Mouse (Mus musculus) CH12.LX (cell line): Measurements from ENCODE around the gene Brf1. TPM values are rescaled to one million over a fixed set of nuclear protein-coding genes. Genes with fewer than 3 reads are reported as not detected.
A peak's percentile ranks its signal among the peaks of the same experiment; 100 is the strongest.

Source experiments
- DNase-seq: peaks from one replicate; pipeline ENCODE4 v3.0.0-alpha.2; 2013; ENCODE audit errors: extremely low read depth
- H3K27ac ChIP-seq: 2 replicates; pipeline ENCODE4 v1.5.1; 2012; ENCODE audit warnings: low read depth, mild to moderate bottlenecking, control low read depth, moderate library complexity; ENCODE audit not compliant: insufficient read depth
- H3K27me3 ChIP-seq: replicated peaks from 2 replicates; pipeline ENCODE3; 2012; ENCODE audit warnings: inconsistent platforms
- H3K36me3 ChIP-seq, 2 experiments: replicated peaks in 1 of 2; 2 replicates each; pipeline versions ENCODE3 to v1.6.1; 2012; ENCODE audit warnings: inconsistent platforms in 1 of 2, low read length in 1 of 2, mild to moderate bottlenecking in 1 of 2, mixed read lengths in 1 of 2, moderate library complexity in 1 of 2; ENCODE audit not compliant: control insufficient read depth in 1 of 2, insufficient read depth in 1 of 2
- H3K4me1 ChIP-seq, 2 experiments: 2 replicates each; pipeline ENCODE4 v1.6.1; 2012; ENCODE audit warnings: inconsistent platforms in 1 of 2, moderate library complexity in 1 of 2; ENCODE audit not compliant: insufficient read depth in 2 of 2, control insufficient read depth in 1 of 2
- H3K4me2 ChIP-seq: 2 replicates; pipeline ENCODE4 v1.6.1; 2012; ENCODE audit warnings: low read depth, mild to moderate bottlenecking, control low read depth; ENCODE audit not compliant: poor library complexity, insufficient read depth, severe bottlenecking
- H3K4me3 ChIP-seq, 3 experiments: fragments of 150-350 bp in 1 of 3; sonication (generic) in 1 of 3; replicated peaks in 1 of 3; 2 replicates each; pipeline versions ENCODE3 to v1.5.1; 2011 to 2012; ENCODE audit warnings: low read depth in 2 of 3, low read length in 2 of 3, mild to moderate bottlenecking in 2 of 3, moderate library complexity in 2 of 3, control low read depth in 1 of 3, improper control_type of control experiment in 1 of 3, inconsistent platforms in 1 of 3, mixed read lengths in 1 of 3; ENCODE audit not compliant: poor library complexity in 1 of 3
- H3K79me2 ChIP-seq: replicated peaks from 2 replicates; pipeline ENCODE4 v1.6.1; 2012; ENCODE audit warnings: mild to moderate bottlenecking, moderate library complexity; ENCODE audit not compliant: control insufficient read depth, poor library complexity, insufficient read depth, severe bottlenecking; ENCODE audit errors: extremely low read depth
- H3K9ac ChIP-seq: 2 replicates; pipeline ENCODE4 v1.6.1; 2012; ENCODE audit warnings: low read depth, mild to moderate bottlenecking, control low read depth, moderate library complexity; ENCODE audit not compliant: insufficient read depth
- H3K9me3 ChIP-seq: replicated peaks from 2 replicates; pipeline ENCODE3; 2012; ENCODE audit warnings: low read length, inconsistent platforms, mixed read lengths
- CHD1 ChIP-seq: IDR thresholded peaks from 2 replicates; pipeline ENCODE4 v1.6.1; 2012; ENCODE audit warnings: low read depth, low read length, improper control_type of control experiment, inconsistent platforms
- ELF1 ChIP-seq: IDR thresholded peaks from 2 replicates; pipeline ENCODE4 v1.6.1; 2014; ENCODE audit warnings: low read depth, mild to moderate bottlenecking, inconsistent platforms, low read length, improper control_type of control experiment
- ETS1 ChIP-seq: conservative IDR thresholded peaks from 2 replicates; pipeline ENCODE4 v1.6.1; 2012; ENCODE audit warnings: low read depth, mild to moderate bottlenecking, inconsistent platforms, low read length, improper control_type of control experiment, moderate library complexity
- IRF4 ChIP-seq: IDR thresholded peaks from 2 replicates; pipeline ENCODE4 v1.6.1; 2014; ENCODE audit warnings: low read depth, mild to moderate bottlenecking, inconsistent platforms, low read length, improper control_type of control experiment
- JUN ChIP-seq: IDR thresholded peaks from 2 replicates; pipeline ENCODE4 v1.6.1; 2011; ENCODE audit warnings: low read depth, mild to moderate bottlenecking, low read length, improper control_type of control experiment, moderate library complexity; ENCODE audit not compliant: insufficient read depth
- JUND ChIP-seq: conservative IDR thresholded peaks from 2 replicates; pipeline ENCODE4 v1.6.1; 2011; ENCODE audit warnings: low read depth, low read length, improper control_type of control experiment
- MAX ChIP-seq: IDR thresholded peaks from 2 replicates; pipeline ENCODE4 v1.6.1; 2011; ENCODE audit warnings: low read length, improper control_type of control experiment
- MEF2A ChIP-seq: IDR thresholded peaks from 2 replicates; pipeline ENCODE4 v1.6.1; 2014; ENCODE audit warnings: low read depth, mild to moderate bottlenecking, inconsistent platforms, low read length, improper control_type of control experiment, borderline replicate concordance
- MXI1 ChIP-seq: IDR thresholded peaks from 2 replicates; pipeline ENCODE4 v1.6.1; 2011; ENCODE audit warnings: mild to moderate bottlenecking, low read depth, low read length, improper control_type of control experiment
- PAX5 ChIP-seq: IDR thresholded peaks from 2 replicates; pipeline ENCODE4 v1.6.1; 2012; ENCODE audit warnings: low read length, inconsistent platforms, mixed read lengths
- POLR2A ChIP-seq: IDR thresholded peaks from 2 replicates; pipeline ENCODE4 v1.6.1; 2011; ENCODE audit warnings: low read depth, mild to moderate bottlenecking, improper control_type of control experiment, low read length
- POLR2AphosphoS2 ChIP-seq: IDR thresholded peaks from 2 replicates; pipeline ENCODE4 v1.6.1; 2011; ENCODE audit warnings: low read depth, low read length, improper control_type of control experiment
- SIN3A ChIP-seq: IDR thresholded peaks from 2 replicates; pipeline ENCODE4 v1.6.1; 2012; ENCODE audit warnings: low read length, improper control_type of control experiment, inconsistent platforms
- SMC3 ChIP-seq: IDR thresholded peaks from 2 replicates; pipeline ENCODE4 v1.6.1; 2011; ENCODE audit warnings: low read depth, low read length, improper control_type of control experiment
- TCF12 ChIP-seq: IDR thresholded peaks from 2 replicates; pipeline ENCODE4 v1.6.1; 2014; ENCODE audit warnings: low read depth, mild to moderate bottlenecking, inconsistent platforms, low read length, improper control_type of control experiment
- UBTF ChIP-seq: IDR thresholded peaks from 2 replicates; pipeline ENCODE4 v1.6.1; 2012; ENCODE audit warnings: low read depth, mild to moderate bottlenecking, inconsistent platforms, low read length, improper control_type of control experiment, moderate library complexity
- USF2 ChIP-seq: conservative IDR thresholded peaks from 2 replicates; pipeline ENCODE4 v1.6.1; 2011; ENCODE audit warnings: low read depth, low read length, improper control_type of control experiment
- ZC3H11A ChIP-seq: IDR thresholded peaks from 2 replicates; pipeline ENCODE4 v1.6.1; 2012; ENCODE audit warnings: low read depth, mild to moderate bottlenecking, inconsistent platforms, low read length, improper control_type of control experiment
- dilution Hi-C: fragments of 300-500 bp; cut with MboI; formaldehyde crosslinking; loops from 2 replicates; pipeline ENCODE4 v1.14.3; 2020; ENCODE audit warnings: low sequenced_read_pairs; ENCODE audit not compliant: extremely low pct_unique_long_range_greater_than_20kb, extremely low pct_ligation_motif_present
- in situ Hi-C: fragments of 300-500 bp; cut with MboI; formaldehyde crosslinking; loops from 3 replicates; pipeline ENCODE4 v1.14.3; 2019; ENCODE audit warnings: low sequenced_read_pairs, low pct_ligation_motif_present, low pct_unique_long_range_greater_than_20kb, mixed read lengths
- polyA plus RNA-seq: library from polyadenylated mRNA; unstranded; fragments of >175 nt; gene quantifications from 2 replicates; pipeline ENCODE4 v1.2.1, GENCODE M21; 2012; ENCODE audit warnings: low read depth; ENCODE audit not compliant: insufficient read length
- total RNA-seq, 2 experiments: library from RNA; depleted of rRNA; stranded (reverse); fragments of 300-350 nt in 1 of 2; fragments of >200 nt in 1 of 2; gene quantifications; 2 replicates each; pipeline ENCODE4 v1.2.3; 2012 to 2014

Gene Brf1
- total and polyA plus RNA-seq, 3 experiments, result 15.9 to 31.2 (median 29.6) TPM

- TF ChIP-seq JUND, result no peak
- no peak for TF ChIP-seq JUN
- no peak for TF ChIP-seq SIN3A
- TF ChIP-seq MEF2A, result no peak
- no peak for TF ChIP-seq MAX
- no peak for TF ChIP-seq POLR2A
- no peak for TF ChIP-seq TCF12
- no peak for TF ChIP-seq ETS1
- TF ChIP-seq SMC3, result no peak
- no peak for TF ChIP-seq USF2
- no peak for TF ChIP-seq PAX5
- no peak for TF ChIP-seq IRF4
- no peak for TF ChIP-seq UBTF
- TF ChIP-seq ZC3H11A, result no peak
- no peak for TF ChIP-seq POLR2AphosphoS2
- TF ChIP-seq ELF1, result no peak
- TF ChIP-seq CHD1, result no peak
- Histone ChIP-seq H3K4me1 (peaks cover 29 to 63% of the 10 kb centered on the region in 2 experiments), H3K27ac (no peak overlapping the region), H3K4me2 (no peak overlapping the region), H3K9ac (no peak overlapping the region), H3K9me3 (peaks cover 4% of the 10 kb centered on the region), H3K36me3 (peaks cover 0 to 26% of the 10 kb centered on the region in 2 experiments), H3K27me3 (no peaks in the 10 kb centered on the region), H3K79me2 (no peaks in the 10 kb centered on the region), H3K4me3 (no peak overlapping the region)
- dilution Hi-C loops, result no loop called here
- DNase-seq, result no peak
- in situ Hi-C loops, result no loop called here
These were observed 27.0 kb upstream of the Brf1 start for GRCm38 (mm10) chr12:113027495-113027894.

DNA sequence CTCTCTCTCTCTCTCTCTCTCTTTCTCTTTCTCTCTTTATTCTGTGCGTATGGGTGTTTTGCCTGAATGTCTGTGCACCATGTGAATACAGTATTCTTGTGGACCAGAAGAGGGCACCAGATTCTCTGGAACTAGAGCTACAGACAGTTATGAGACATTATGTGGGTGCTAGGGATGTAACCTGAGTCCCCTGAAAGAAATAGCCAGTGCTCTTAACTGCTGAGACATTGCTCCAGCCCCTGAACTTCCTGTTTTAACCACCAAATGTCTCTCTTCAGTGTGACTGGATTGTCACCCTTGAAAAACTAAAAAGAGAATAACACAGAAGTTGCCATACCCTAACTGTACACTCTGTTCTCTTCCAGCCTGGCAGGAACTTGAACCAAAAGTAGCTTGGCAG is 26.1 kb upstream of the Brf1 start:
- dilution Hi-C loops, result no loop called here
- in situ Hi-C loops, result no loop called here
- DNase-seq, result no peak
- Histone ChIP-seq H3K79me2 (no peaks in the 10 kb centered on the region), H3K36me3 (peaks cover 0 to 23% of the 10 kb centered on the region in 2 experiments), H3K9ac (no peak overlapping the region), H3K4me1 (peaks cover 27 to 55% of the 10 kb centered on the region in 2 experiments), H3K27me3 (no peaks in the 10 kb centered on the region), H3K4me3 (no peak overlapping the region), H3K4me2 (no peak overlapping the region), H3K27ac (no peak overlapping the region), H3K9me3 (peaks cover 4% of the 10 kb centered on the region)
- TF ChIP-seq MXI1 (no peak), ETS1 (peak; percentile 48; the same call in 1 of the 2 replicates)
